Mouse (Mus musculus): Measurements from ENCODE around the gene Gm38431. TPM values are rescaled to one million over a fixed set of nuclear protein-coding genes. Genes with fewer than 3 reads are reported as not detected.

Gm38431 gene
- 2.7 and 2.8 TPM in 2 replicates for polyA plus RNA-seq (2014; fragmentation: Nextera tagmentation; extraction: Ambion mirVana)

- H3K4me3 ChIP-seq (ENCODE audit: low read depth, low read length): peak within 1 kb of the TSS; percentile 78
- under 1% methylated on average over 54 of the region's 54 CpGs for WGBS
- peak; percentile 99 for ATAC-seq (ENCODE audit: insufficient read depth, low FRiP score, low TSS enrichment)
- peaks cover 12% of the 10 kb centered on the region for H3K4me1 ChIP-seq (ENCODE audit: control insufficient read depth, insufficient read depth, low read length)
- peak within 1 kb of the TSS; percentile 76 for H3K4me2 ChIP-seq (ENCODE audit: low read depth)
- peak within 1 kb of the TSS; percentile 82 for H3K27ac ChIP-seq (ENCODE audit: low read depth, low read length)
- H3K27me3 ChIP-seq (ENCODE audit: control insufficient read depth, insufficient read depth, low read length): no peaks in the 10 kb centered on the region
- DNase-seq (ENCODE audit: low spot score): peak; percentile 98
- H3K36me3 ChIP-seq (ENCODE audit: control insufficient read depth, insufficient read depth, low read length): peaks cover 11% of the 10 kb centered on the region
- peak within 1 kb of the TSS; percentile 82 for H3K9ac ChIP-seq (ENCODE audit: low read length)
- H3K9me3 ChIP-seq (ENCODE audit: control insufficient read depth, low read length): no peaks in the 10 kb centered on the region
These were observed at the start of gene Gm38431, which contains the start of gene Raver1 for GRCm38 (mm10) chr9:21091707-21092320. Gm38431 (minus strand) TSS chr9:21091997. Raver1 (minus strand) TSS chr9:21092008.

- no peak overlapping the region for H3K27ac ChIP-seq (ENCODE audit: low read depth, low read length)
- no peak overlapping the region for H3K4me3 ChIP-seq (ENCODE audit: low read depth, low read length)
- 90% methylated on average over 4 of the region's 4 CpGs for WGBS
- ATAC-seq (ENCODE audit: insufficient read depth, low FRiP score, low TSS enrichment) (no peak), DNase-seq (ENCODE audit: low spot score) (no peak)
- peaks cover 28% of the 10 kb centered on the region for H3K36me3 ChIP-seq (ENCODE audit: control insufficient read depth, insufficient read depth, low read length)
- no peaks in the 10 kb centered on the region for H3K4me1 ChIP-seq (ENCODE audit: control insufficient read depth, insufficient read depth, low read length)
- no peak overlapping the region for H3K9ac ChIP-seq (ENCODE audit: low read length)
- no peaks in the 10 kb centered on the region for H3K9me3 ChIP-seq (ENCODE audit: control insufficient read depth, low read length)
- no peaks in the 10 kb centered on the region for H3K27me3 ChIP-seq (ENCODE audit: control insufficient read depth, insufficient read depth, low read length)
- H3K4me2 ChIP-seq (ENCODE audit: low read depth): no peak overlapping the region
These were observed 46.6 kb upstream of the Gm38431 start for GRCm38 (mm10) chr9:21138386-21138785.

GRCm38 (mm10) chr9:21137229-21137628, 45.4 kb upstream of the Gm38431 start:
- H3K9me3 ChIP-seq (ENCODE audit: control insufficient read depth, low read length): no peaks in the 10 kb centered on the region
- H3K36me3 ChIP-seq (ENCODE audit: control insufficient read depth, insufficient read depth, low read length): peaks cover 19% of the 10 kb centered on the region
- 54% methylated on average over 3 of the region's 3 CpGs for WGBS
- H3K27ac ChIP-seq (ENCODE audit: low read depth, low read length): no peak overlapping the region
- H3K4me1 ChIP-seq (ENCODE audit: control insufficient read depth, insufficient read depth, low read length): no peaks in the 10 kb centered on the region
- H3K27me3 ChIP-seq (ENCODE audit: control insufficient read depth, insufficient read depth, low read length): no peaks in the 10 kb centered on the region
- DNase-seq (ENCODE audit: low spot score) (peak; percentile 63), ATAC-seq (ENCODE audit: insufficient read depth, low FRiP score, low TSS enrichment) (peak; percentile 48; the same call in 1 of the 2 replicates)
- no peak overlapping the region for H3K4me3 ChIP-seq (ENCODE audit: low read depth, low read length)
- H3K4me2 ChIP-seq (ENCODE audit: low read depth): no peak overlapping the region
- H3K9ac ChIP-seq (ENCODE audit: low read length): no peak overlapping the region

GRCm38 (mm10) chr9:21136401-21136800, 44.6 kb upstream of the Gm38431 start:
- no peak overlapping the region for H3K9ac ChIP-seq (ENCODE audit: low read length)
- no peaks in the 10 kb centered on the region for H3K27me3 ChIP-seq (ENCODE audit: control insufficient read depth, insufficient read depth, low read length)
- H3K4me2 ChIP-seq (ENCODE audit: low read depth): no peak overlapping the region
- peaks cover 13% of the 10 kb centered on the region for H3K36me3 ChIP-seq (ENCODE audit: control insufficient read depth, insufficient read depth, low read length)
- WGBS: 83% methylated on average over 6 of the region's 6 CpGs
- ATAC-seq (ENCODE audit: insufficient read depth, low FRiP score, low TSS enrichment): no peak
- no peaks in the 10 kb centered on the region for H3K9me3 ChIP-seq (ENCODE audit: control insufficient read depth, low read length)
- no peak for DNase-seq (ENCODE audit: low spot score)
- no peak overlapping the region for H3K27ac ChIP-seq (ENCODE audit: low read depth, low read length)
- H3K4me1 ChIP-seq (ENCODE audit: control insufficient read depth, insufficient read depth, low read length): no peaks in the 10 kb centered on the region
- H3K4me3 ChIP-seq (ENCODE audit: low read depth, low read length): no peak overlapping the region

GRCm38 (mm10) chr9:21135941-21136381, 44.2 kb upstream of the Gm38431 start:
- DNase-seq (ENCODE audit: low spot score) (no peak), ATAC-seq (ENCODE audit: insufficient read depth, low FRiP score, low TSS enrichment) (no peak)
- no peak overlapping the region for H3K9ac ChIP-seq (ENCODE audit: low read length)
- H3K9me3 ChIP-seq (ENCODE audit: control insufficient read depth, low read length): no peaks in the 10 kb centered on the region
- H3K27me3 ChIP-seq (ENCODE audit: control insufficient read depth, insufficient read depth, low read length): no peaks in the 10 kb centered on the region
- H3K4me2 ChIP-seq (ENCODE audit: low read depth): no peak overlapping the region
- H3K4me3 ChIP-seq (ENCODE audit: low read depth, low read length): no peak overlapping the region
- no peak overlapping the region for H3K27ac ChIP-seq (ENCODE audit: low read depth, low read length)
- WGBS: 75% methylated on average over 1 of the region's 1 CpGs
- H3K36me3 ChIP-seq (ENCODE audit: control insufficient read depth, insufficient read depth, low read length): peaks cover 13% of the 10 kb centered on the region
- no peaks in the 10 kb centered on the region for H3K4me1 ChIP-seq (ENCODE audit: control insufficient read depth, insufficient read depth, low read length)

- Histone ChIP-seq H3K4me3 (ENCODE audit: low read depth, low read length) (no peak overlapping the region), H3K36me3 (ENCODE audit: control insufficient read depth, insufficient read depth, low read length) (peaks cover 11% of the 10 kb centered on the region), H3K4me1 (ENCODE audit: control insufficient read depth, insufficient read depth, low read length) (0 out of 2 replicates have a peak, but pooled peaks cover 2% of the 10 kb centered on the region), H3K27ac (ENCODE audit: low read depth, low read length) (no peak overlapping the region), H3K4me2 (ENCODE audit: low read depth) (no peak overlapping the region), H3K9me3 (ENCODE audit: control insufficient read depth, low read length) (no peaks in the 10 kb centered on the region), H3K9ac (ENCODE audit: low read length) (no peak overlapping the region), H3K27me3 (ENCODE audit: control insufficient read depth, insufficient read depth, low read length) (no peaks in the 10 kb centered on the region)
- DNase-seq (ENCODE audit: low spot score) (no peak), ATAC-seq (ENCODE audit: insufficient read depth, low FRiP score, low TSS enrichment) (no peak)
- WGBS: 78% methylated on average over 4 of the region's 4 CpGs
These were observed 43.6 kb upstream of the Gm38431 start for GRCm38 (mm10) chr9:21135329-21135890.

GRCm38 (mm10) chr9:21134595-21135328, 43.0 kb upstream of the Gm38431 start:
- H3K4me2 ChIP-seq (ENCODE audit: low read depth): no peak overlapping the region
- 82% methylated on average over 9 of the region's 9 CpGs for WGBS
- no peak for DNase-seq (ENCODE audit: low spot score)

GRCm38 (mm10) chr9:21133064-21133707, 41.4 kb upstream of the Gm38431 start:
- ATAC-seq (ENCODE audit: insufficient read depth, low FRiP score, low TSS enrichment): no peak
- Histone ChIP-seq H3K4me3 (ENCODE audit: low read depth, low read length) (no peak overlapping the region), H3K4me1 (ENCODE audit: control insufficient read depth, insufficient read depth, low read length) (0 out of 2 replicates have a peak, but pooled peaks cover 2% of the 10 kb centered on the region), H3K27ac (ENCODE audit: low read depth, low read length) (no peak overlapping the region), H3K27me3 (ENCODE audit: control insufficient read depth, insufficient read depth, low read length) (no peaks in the 10 kb centered on the region), H3K36me3 (ENCODE audit: control insufficient read depth, insufficient read depth, low read length) (peaks cover 2% of the 10 kb centered on the region; the same call in 1 of the 2 replicates), H3K9me3 (ENCODE audit: control insufficient read depth, low read length) (no peaks in the 10 kb centered on the region), H3K9ac (ENCODE audit: low read length) (no peak overlapping the region), H3K4me2 (ENCODE audit: low read depth) (no peak overlapping the region)
- WGBS: 88% methylated on average over 9 of the region's 9 CpGs
- no peak for DNase-seq (ENCODE audit: low spot score)

More at GRCm38 (mm10) chr9:21134595-21135328, 43.0 kb upstream of the Gm38431 start:
- Histone ChIP-seq H3K9ac (ENCODE audit: low read length) (no peak overlapping the region), H3K27me3 (ENCODE audit: control insufficient read depth, insufficient read depth, low read length) (no peaks in the 10 kb centered on the region), H3K36me3 (ENCODE audit: control insufficient read depth, insufficient read depth, low read length) (peaks cover 8% of the 10 kb centered on the region), H3K4me1 (ENCODE audit: control insufficient read depth, insufficient read depth, low read length) (0 out of 2 replicates have a peak, but pooled peaks cover 2% of the 10 kb centered on the region), H3K9me3 (ENCODE audit: control insufficient read depth, low read length) (no peaks in the 10 kb centered on the region), H3K27ac (ENCODE audit: low read depth, low read length) (no peak overlapping the region), H3K4me3 (ENCODE audit: low read depth, low read length) (no peak overlapping the region)
- no peak for ATAC-seq (ENCODE audit: insufficient read depth, low FRiP score, low TSS enrichment)
